Mouse (Mus musculus) cerebellum, postnatal 10 days (tissue): Measurements from ENCODE around the gene Gm49380.

Experiments
- DNase-seq, 2 experiments: peaks; one replicate each; pipeline ENCODE4 v3.0.0; 2021; ENCODE audit warnings: mixed read lengths in 2 of 2

Gm49380 gene

GRCm38 (mm10) chr9:44113105-44113789 is at the start of gene Gm49380, which contains the start of gene Rnf26:
Gm49380 (minus strand) TSS chr9:44113500.
Rnf26 (minus strand) TSS chr9:44113517.
- peak; percentile 99 for DNase-seq

- DNase-seq = no peak
These were observed 46.6 kb upstream of the Gm49380 start for GRCm38 (mm10) chr9:44159886-44160285.

GRCm38 (mm10) chr9:44147290-44147689 is 34.0 kb upstream of the Gm49380 start:
- peak in 1 of 2 experiments; percentile 26 for DNase-seq

GRCm38 (mm10) chr9:44144718-44145060 is 31.4 kb upstream of the Gm49380 start:
- DNase-seq = peak; percentile 69 to 76

- peak; percentile 51 to 57 for DNase-seq
These were observed 30.9 kb upstream of the Gm49380 start for GRCm38 (mm10) chr9:44144023-44144717.

- no peak for DNase-seq
These were observed 30.1 kb upstream of the Gm49380 start for GRCm38 (mm10) chr9:44143421-44143820.

- DNase-seq = no peak
These were observed 28.7 kb upstream of the Gm49380 start for GRCm38 (mm10) chr9:44141951-44142350.

GRCm38 (mm10) chr9:44137846-44138245 is 24.5 kb upstream of the Gm49380 start:
- no peak for DNase-seq

GRCm38 (mm10) chr9:44135731-44136411 is 22.6 kb upstream of the Gm49380 start:
- DNase-seq = peak; percentile 61 to 64

GRCm38 (mm10) chr9:44134851-44135730 is 21.8 kb upstream of the Gm49380 start:
- peak; percentile 76 to 83 for DNase-seq

GRCm38 (mm10) chr9:44134101-44134850 is 21.0 kb upstream of the Gm49380 start, which contains the start of gene Mcam:
Mcam (plus strand) TSS chr9:44134469.
- DNase-seq = peak; percentile 92

- no peak for DNase-seq
These were observed 20.0 kb upstream of the Gm49380 start for GRCm38 (mm10) chr9:44133287-44133686.

- DNase-seq = no peak
These were observed 18.9 kb upstream of the Gm49380 start for GRCm38 (mm10) chr9:44132200-44132599.

GRCm38 (mm10) chr9:44131276-44131590 is 17.9 kb upstream of the Gm49380 start:
- DNase-seq = no peak

GRCm38 (mm10) chr9:44130581-44131275 is 17.4 kb upstream of the Gm49380 start:
- DNase-seq = peak in 1 of 2 experiments; percentile 37

- peak in 1 of 2 experiments; percentile 48 for DNase-seq
These were observed 16.7 kb upstream of the Gm49380 start for GRCm38 (mm10) chr9:44130034-44130433.

GRCm38 (mm10) chr9:44129633-44130032 is 16.3 kb upstream of the Gm49380 start:
- no peak for DNase-seq

GRCm38 (mm10) chr9:44127351-44127801 is 14.1 kb upstream of the Gm49380 start:
- no peak for DNase-seq

GRCm38 (mm10) chr9:44126746-44127145 is 13.4 kb upstream of the Gm49380 start:
- DNase-seq = no peak

GRCm38 (mm10) chr9:44125546-44126428 is 12.5 kb upstream of the Gm49380 start:
- peak; percentile 93 to 95 for DNase-seq
